Mouse (Mus musculus): ENCODE measurements around the gene Vmn1r67. TPM values are rescaled to one million over a fixed set of nuclear protein-coding genes. Genes with fewer than 3 reads are reported as not detected.

Gene Vmn1r67
- polyA plus RNA-seq (2014; fragmentation: Illumina TruSeq; extraction: RNeasy Lipid Tissue Mini Kit (QIAGEN cat#74804); ENCODE audit: low read depth, low replicate concordance): not detected

GRCm38 (mm10) chr7:10443031-10443430, at the start of gene Vmn1r67:
Gene Vmn1r67, plus strand, starts transcription at chr7:10443331.

GRCm38 (mm10) chr7:10494786-10495521, 51.8 kb downstream of the Vmn1r67 start, which contains the start of gene Zik1:
Gene Zik1, minus strand, starts transcription at chr7:10495394.

Other genes starting within 250 kb of the Vmn1r67 start
- gene Vmn1r66, start 165.3 kb upstream of the Vmn1r67 start, polyA plus RNA-seq (2014; fragmentation: Illumina TruSeq; extraction: RNeasy Lipid Tissue Mini Kit (QIAGEN cat#74804); ENCODE audit: low read depth, low replicate concordance): not detected
- gene Zik1, start 52.1 kb downstream of the Vmn1r67 start, polyA plus RNA-seq (2014; fragmentation: Illumina TruSeq; extraction: RNeasy Lipid Tissue Mini Kit (QIAGEN cat#74804); ENCODE audit: low read depth, low replicate concordance): 0.56 TPM
- gene Vmn1r68, start 115.2 kb downstream of the Vmn1r67 start, polyA plus RNA-seq (2014; fragmentation: Illumina TruSeq; extraction: RNeasy Lipid Tissue Mini Kit (QIAGEN cat#74804); ENCODE audit: low read depth, low replicate concordance): not detected
- not detected for gene Vmn1r69, start 170.3 kb downstream of the Vmn1r67 start, polyA plus RNA-seq (2014; fragmentation: Illumina TruSeq; extraction: RNeasy Lipid Tissue Mini Kit (QIAGEN cat#74804); ENCODE audit: low read depth, low replicate concordance)
- not detected for gene Vmn1r70, start 188.2 kb downstream of the Vmn1r67 start, polyA plus RNA-seq (2014; fragmentation: Illumina TruSeq; extraction: RNeasy Lipid Tissue Mini Kit (QIAGEN cat#74804); ENCODE audit: low read depth, low replicate concordance)
- not detected for gene Nlrp4b, start 244.5 kb downstream of the Vmn1r67 start, polyA plus RNA-seq (2014; fragmentation: Illumina TruSeq; extraction: RNeasy Lipid Tissue Mini Kit (QIAGEN cat#74804); ENCODE audit: low read depth, low replicate concordance)